19 mouse cellular contexts compared by ENCODE assay signal in genomic region chr11:26789281-26789680, GRCm38 (mm10).
"Had no signal": no experiment of that assay in that cellular context is flagged by ENCODE, and none has a peak within 500 bp of the region (broad histone marks: within the 10 kb centered on the region; RNA-seq: fewer than 3 reads in every experiment).

No protein-coding gene starts in this region.

- H3K9ac ChIP-seq: liver, embryonic 14.5 days; lung, embryonic 14.5 days; midbrain, embryonic 12.5 days; neural tube, embryonic 13.5 days; neural tube, embryonic 15.5 days had no signal

- H3K27me3 ChIP-seq: midbrain, embryonic 12.5 days; neural tube, embryonic 13.5 days; neural tube, embryonic 15.5 days had no signal

- H3K36me3 ChIP-seq: midbrain, embryonic 12.5 days; neural tube, embryonic 13.5 days; neural tube, embryonic 15.5 days had no signal

- ATAC-seq: midbrain, embryonic 16.5 days had no signal

- H3K9me3 ChIP-seq: midbrain, embryonic 12.5 days; neural tube, embryonic 13.5 days; neural tube, embryonic 15.5 days had no signal

- H3K4me1 ChIP-seq: midbrain, embryonic 12.5 days; neural tube, embryonic 13.5 days; neural tube, embryonic 15.5 days had no signal

- H3K27ac ChIP-seq: liver, embryonic 14.5 days; midbrain, embryonic 12.5 days; neural tube, embryonic 13.5 days; neural tube, embryonic 15.5 days had no signal

- H3K4me2 ChIP-seq: lung, embryonic 14.5 days; midbrain, embryonic 12.5 days; neural tube, embryonic 13.5 days; neural tube, embryonic 15.5 days had no signal

- DNase-seq: lung, adult 18-20 months; lung, embryonic 14.5 days; lung, postnatal 10 days; lung, postnatal 4 days; midbrain, embryonic 14.5 days; retina, postnatal 1 day; right cerebral cortex, adult 18-20 months; right cerebral cortex, postnatal 25 days; right cerebral cortex, postnatal 4 days; spleen, adult 18-20 months; thymus, adult 18-20 months; thymus, postnatal 14 days; thymus, postnatal 36 days had no signal

- H3K4me3 ChIP-seq: midbrain, embryonic 12.5 days; myocyte; neural tube, embryonic 13.5 days; neural tube, embryonic 15.5 days had no signal
